Mouse (Mus musculus) brain, adult 2 months (tissue): ENCODE results near the gene Basp1.
"Not testable (repeated sequence)": the region's sequence is repeated elsewhere in the genome, so short reads cannot be mapped to it uniquely, and the experiment has no call there.

Experiments used
- DNase-seq: peaks from one replicate; pipeline ENCODE4 v3.0.0; 2011; ENCODE audit warnings: low read depth, low spot score

Gene Basp1

DNA sequence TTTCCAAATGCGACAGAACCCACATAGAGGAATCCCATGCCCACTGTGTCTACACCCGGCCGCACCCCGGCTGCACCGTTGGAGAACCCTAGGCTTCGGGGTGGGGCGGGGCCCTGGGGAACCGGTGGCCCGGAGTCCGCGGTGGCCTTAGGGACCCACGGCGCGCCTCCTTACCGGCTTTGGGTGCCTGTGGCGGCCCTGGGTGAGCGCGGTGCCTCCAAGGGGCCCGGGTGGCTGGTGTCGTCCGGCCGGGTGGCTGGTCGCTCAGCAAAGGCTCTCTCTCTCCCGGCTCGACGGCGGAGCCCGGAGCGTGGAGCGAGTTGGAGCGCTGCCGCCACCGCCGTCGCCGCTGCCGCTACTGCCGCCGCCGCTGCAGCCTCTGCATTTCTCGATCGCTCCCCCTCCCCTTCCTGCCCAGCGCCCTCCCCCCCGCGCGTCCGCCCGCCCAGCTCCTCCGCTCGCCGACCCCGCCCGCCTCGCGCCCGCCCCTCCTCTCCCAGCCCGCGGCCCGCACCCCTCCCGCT, at the start of gene Basp1:
Gene Basp1 (minus strand): TSS at position 387 of the 524 bp plus-strand sequence.
- DNase-seq = peak; percentile 76

DNA sequence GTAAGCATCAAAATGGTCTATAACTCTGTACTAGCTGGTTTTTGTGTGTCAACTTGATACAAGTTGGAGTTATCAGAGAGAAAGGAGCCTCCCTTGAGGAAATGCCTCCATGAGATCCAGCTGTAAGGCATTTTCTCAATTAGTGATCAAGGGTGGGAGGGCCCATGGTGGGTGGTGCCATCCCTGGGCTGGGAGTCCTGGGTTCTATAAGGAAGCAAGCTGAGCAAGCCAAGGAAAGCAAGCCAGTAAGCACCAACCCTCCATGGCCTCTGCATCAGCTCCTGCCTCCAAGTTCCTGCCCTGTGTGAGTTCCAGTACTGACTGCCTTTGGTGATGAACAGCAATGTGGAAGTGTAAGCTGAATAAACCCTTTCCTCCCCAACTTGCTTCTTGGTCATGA, 49.5 kb upstream of the Basp1 start:
- DNase-seq = not testable (repeated sequence)

DNA sequence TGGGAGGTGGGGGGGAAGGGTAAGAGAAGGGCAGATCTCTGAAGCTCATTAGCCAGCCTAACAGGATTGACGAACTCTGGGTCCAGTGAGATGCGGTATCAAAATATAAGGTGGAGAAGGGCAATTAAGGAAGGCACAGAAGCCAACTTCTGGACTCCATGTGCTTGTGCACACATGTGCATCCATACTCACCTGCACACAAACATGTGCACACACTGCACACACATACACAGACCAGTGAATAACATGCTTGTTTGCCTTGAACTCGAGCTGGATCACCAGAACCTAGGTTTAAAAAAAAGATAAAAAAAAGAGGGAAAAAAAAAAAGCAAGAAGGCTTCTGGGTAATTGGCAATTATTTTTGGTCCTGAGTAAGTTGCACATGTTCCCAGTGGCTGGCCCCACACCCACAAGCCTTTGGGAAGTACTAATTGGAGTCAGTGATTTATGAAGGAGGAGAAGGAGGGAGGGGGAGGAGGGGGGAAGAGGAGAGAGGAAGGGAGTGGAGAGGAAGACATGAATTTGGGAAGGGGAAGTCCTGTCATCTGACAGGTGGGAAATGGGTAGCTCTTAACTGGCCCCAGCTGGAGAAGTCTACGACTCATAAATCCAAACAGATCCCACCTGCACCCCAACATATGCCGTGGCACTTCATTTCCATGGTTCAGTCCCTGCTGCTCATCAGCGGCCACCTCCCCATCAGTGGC, 48.6 kb upstream of the Basp1 start:
- no peak for DNase-seq

DNA sequence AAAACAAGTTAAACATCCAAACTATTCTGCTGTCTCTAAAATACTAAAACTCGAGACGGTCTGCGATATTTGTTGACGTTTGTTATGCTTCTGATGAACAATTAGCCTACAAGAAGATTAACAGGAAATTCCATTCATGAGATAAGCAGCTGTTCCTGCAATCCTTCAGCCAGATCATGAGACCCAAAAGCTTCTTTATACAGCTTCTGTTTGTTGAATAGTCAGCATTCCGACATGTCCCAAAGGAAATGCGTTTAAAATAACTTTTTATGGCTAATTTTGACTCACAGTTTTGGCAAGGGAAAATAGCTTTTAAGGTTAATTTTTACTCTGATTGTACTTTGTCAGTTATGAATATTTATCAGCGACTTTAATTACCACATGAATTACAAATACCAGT, 46.3 kb upstream of the Basp1 start:
- no peak for DNase-seq

DNA sequence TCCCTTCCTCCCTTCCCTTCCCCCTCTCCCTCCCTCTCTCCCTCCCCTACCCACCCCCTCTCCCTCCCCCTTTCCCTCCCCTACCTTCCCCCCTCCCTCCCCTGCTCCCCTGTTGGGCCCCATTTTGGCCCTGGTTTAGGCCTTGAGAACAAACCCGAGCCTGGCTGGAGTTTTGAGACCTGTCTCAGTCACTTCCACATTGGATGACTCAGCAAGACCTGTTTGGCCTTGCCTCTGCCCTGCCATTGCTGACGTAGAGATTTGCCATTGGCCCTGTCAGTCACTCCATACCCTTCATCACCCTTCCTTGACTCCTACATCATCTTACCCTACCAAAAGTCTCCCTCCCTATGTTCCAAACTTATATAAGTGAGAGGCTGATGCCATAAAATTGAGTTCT, 43.9 kb upstream of the Basp1 start:
- no peak for DNase-seq

DNA sequence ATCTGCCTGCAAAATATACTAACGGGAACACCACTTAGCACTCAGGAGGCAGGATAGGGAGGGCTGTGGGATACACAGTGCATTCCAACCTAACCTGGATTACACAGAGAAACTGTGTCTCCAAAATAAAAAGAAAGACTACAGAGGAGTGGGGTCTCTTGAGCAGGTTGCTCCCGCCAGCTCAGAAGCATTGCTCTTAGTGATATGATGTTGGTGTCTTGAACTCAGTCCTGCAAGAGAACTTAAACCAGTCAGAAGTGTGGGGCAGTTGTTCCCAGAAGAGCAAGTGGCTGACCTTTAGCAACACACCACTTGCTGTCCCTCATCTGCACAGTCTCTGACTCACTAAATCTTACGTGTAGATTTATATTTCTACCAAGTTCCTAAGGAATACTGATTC, 40.0 kb upstream of the Basp1 start:
- no peak for DNase-seq

DNA sequence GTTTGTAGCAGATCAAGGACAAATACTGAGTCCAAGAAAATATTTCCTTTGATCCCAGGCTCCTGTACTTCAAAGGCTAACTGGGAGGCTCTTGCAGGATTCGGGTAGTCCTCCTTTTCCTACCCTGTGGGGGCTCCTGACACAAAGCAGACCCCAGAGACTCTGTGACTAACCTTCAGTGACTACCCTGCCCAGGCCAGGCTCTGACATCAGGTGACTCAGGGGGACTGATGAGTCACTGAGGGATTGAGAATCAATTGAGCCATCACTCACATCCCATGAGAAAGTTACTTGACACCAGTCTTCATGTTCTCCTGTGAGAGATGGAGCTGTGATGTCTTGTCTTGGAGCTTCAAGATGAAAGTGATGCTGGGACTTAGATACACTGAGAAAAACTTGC, 35.8 kb upstream of the Basp1 start:
- DNase-seq = no peak

DNA sequence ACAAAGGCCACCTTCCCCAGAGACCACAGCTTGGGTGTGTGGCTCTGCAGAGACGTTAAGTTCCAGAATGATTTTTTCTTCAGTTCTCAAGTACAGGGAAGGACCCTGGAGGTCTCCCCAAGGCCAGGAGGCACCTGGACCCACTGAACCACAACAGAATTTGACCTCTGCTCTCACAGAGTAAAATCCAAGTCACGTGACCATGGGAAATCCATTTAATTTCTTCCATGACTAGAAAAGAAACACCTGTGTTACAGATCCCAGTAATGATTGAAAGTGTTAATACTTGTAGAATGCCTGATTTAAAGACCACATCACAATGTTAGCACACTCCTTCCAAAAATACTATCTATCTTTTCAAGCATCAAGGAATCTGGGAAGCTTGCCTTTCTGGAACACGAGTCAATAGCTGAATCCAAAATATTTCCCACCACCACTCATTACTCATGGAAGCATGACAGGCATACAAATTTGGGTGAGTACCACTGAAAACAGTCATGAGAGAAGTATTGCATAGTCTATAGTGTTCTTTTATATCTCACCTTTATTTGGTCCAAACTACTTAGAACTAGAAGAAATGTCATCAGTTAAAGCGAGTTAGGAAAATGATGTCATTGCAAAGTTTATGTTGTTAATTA, 35.3 kb upstream of the Basp1 start:
- DNase-seq = no peak

DNA sequence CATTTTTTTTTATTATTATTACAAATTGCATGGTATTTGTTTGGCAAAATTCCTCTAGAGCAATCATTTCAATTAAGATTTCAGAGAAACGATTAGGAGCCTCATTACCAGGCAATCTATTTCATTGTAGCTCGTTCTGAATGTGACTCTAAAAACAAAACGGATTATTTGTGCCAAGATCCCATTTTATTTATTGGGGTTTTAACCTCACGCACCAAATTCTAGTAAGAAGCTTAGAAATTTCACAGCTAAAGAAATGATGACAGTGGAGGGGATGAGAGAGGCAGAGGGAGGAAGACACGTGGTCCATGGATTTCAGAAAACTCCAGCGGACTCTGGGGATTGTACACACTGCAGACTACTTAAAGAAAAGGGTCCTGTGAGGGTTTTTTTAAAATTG, 33.6 kb upstream of the Basp1 start:
- DNase-seq = no peak

DNA sequence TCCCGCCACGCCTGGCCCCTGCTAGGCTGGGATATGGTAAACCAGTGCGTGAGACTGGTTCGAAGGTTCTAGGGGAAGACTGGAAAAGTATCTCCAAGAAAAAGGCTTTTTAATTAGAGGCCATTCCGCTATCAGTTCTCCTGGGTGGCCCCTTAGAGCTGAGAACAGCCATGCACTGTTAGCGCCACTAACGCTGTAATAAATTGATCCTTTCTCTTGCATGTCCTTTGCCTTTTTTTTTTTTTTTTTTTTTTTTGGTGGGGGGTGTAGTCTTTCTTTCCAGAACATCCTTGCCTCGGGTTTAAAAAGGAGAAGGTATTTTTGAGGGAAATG, 32.6 kb upstream of the Basp1 start:
- no peak for DNase-seq

DNA sequence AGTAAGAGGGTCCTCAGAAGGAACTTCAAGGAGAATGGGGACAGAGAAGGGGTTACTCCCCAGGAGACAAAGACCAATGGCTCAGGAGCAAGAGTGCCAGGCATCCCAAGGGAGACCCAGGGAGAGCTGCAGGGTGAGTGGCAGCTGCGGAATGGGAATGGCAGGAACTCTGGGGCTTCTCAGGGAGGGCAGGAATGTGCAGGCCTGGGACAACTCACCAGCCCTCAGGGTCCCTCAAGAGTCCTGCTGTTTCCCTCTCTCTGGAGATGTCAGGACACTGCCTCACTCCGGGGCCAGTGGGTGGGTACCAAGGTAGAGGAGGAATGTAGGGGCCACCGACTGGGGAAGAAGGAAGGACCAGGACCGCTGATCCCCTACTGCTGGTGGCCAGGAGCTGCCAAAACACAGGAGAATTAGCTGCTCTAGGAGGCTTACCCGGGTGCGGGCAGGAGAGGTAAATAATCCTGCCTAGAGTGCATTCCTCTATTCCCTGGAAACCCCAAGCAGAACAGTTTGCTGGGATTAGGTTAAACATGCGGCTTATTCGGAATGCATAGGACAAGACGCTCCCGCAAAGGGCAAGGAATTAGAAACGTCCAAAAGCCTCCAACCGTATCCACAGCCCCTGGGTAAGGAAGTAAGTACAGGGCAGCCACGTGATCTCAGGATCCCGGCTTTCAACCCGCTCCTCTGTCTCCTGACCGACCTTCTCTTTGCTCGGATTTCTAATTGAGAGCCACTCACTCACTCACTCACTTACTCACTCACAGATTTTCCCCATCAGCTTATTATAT, 32.0 kb upstream of the Basp1 start:
- no peak for DNase-seq

DNA sequence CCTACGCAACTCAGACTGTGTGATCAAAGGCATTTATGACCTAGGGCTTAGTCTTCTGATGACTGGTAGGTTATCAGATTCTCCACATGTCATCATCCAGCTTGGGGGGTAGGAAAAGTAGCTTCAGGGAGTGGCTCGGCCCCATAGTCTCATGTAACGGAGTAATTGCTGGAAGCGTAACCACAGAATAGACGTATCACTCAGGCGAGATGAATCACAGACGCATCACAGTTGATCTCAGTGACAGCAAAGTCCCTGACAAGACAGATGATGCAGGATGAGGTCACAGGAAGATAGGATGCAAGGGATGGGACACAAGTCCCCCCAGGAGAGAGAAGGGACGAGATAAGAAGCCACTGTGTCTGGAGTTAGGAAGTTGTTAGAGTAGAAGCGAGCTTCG, 30.6 kb upstream of the Basp1 start:
- DNase-seq = no peak

DNA sequence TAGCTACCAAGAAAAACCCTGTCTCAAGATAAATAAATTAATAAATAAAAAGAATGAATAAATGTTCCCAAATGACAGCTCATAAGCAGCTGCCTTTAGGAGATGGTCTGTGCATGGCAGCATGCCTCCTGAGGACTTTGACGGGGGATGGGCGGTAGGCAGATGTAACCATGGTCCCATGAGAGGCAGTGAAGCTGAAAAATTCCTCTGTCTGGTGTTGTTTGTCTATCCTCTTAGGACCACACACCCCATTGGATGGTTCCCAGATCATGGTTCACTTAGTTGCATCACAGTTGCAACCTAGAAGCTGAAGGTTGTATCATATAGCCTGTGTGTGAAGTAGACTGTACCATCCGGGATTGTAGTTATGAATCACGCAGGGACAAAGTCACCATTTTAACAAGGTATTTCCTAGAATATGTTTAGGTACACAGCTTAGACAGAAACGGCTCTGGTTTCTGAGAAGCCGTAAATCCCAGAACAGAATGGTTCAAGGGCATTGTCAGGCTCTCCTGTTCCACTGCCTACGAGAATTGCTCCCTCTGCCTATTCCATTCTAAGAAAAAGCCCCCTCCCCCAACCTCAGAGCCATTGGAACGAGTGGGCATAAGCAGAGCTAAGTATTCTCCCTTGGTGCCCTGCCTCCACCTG, 29.7 kb upstream of the Basp1 start:
- no peak for DNase-seq

DNA sequence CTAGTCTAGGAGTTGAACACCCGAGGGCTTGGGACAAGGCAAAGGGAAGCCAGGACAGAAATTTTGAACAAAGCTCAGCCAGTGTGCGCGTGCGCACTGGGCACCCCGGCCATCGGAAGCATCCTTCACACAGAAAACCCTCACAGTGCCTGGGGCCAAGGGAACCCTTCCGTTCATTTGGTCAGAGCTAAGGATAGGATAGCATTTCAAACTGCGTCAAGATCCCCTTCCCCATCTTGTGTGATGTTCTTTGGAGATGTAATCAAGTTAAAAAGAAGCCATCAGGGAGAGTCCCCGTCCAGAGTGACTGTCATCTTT, 28.3 kb upstream of the Basp1 start:
- DNase-seq = no peak

DNA sequence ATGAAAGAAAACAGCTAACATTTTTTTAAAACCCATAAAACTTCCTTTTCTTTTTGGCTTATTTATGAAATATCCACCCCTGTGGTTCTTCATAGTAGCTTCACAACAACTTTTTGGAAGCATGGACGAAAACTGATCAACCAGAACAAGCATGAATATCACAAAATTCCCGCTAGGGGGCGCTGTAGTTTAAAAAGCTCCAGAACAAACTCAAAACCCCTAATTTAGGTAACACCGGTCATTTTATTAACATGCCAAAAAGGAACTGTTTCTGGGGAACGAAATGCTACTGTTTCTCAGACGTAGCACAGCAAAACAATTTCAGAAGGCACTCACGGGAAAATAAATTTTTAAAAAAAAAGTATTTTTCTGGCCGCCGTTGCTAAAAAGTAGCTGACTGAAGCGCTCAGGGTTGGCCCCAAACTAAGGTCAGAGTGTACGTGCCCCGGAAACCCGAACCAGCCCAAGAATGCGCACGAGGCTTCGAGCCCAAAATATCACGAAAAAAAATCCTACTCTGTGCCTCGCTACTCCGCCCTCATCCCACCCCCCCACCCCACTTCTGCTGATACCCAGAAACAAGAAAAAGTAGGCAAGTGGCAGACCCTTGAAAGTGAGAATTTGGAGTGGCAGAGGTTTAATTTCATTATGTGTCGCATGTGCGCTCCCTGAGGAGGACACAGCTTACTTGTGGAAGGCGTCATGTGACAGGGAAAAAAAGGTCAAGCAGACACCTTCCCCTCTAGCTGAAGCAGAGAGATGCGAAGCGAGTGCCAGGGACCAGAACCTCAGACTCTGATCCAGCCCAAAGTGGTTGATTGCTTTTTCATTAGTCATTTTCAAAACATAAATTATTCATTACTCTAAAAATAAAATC, 27.7 kb upstream of the Basp1 start:
- DNase-seq = peak; percentile 77

DNA sequence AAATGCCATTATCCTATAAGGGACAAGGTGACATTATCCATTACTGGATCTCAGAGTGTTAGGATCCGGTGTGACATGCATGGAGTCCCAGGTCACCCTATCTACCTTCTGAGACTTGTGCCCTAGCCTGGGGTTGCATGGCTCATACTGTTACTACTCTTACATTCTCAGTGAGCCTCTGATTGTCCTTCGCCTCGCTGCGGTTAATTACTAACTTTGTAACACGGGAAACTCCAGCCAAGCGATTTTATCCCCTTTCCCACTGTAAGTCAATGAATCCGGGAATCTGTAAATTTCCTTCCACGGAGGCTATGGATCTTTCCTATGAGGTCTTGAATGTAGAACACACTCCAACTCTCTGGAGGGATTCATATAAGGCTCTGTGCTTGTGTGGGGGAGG, 26.8 kb upstream of the Basp1 start:
- no peak for DNase-seq

DNA sequence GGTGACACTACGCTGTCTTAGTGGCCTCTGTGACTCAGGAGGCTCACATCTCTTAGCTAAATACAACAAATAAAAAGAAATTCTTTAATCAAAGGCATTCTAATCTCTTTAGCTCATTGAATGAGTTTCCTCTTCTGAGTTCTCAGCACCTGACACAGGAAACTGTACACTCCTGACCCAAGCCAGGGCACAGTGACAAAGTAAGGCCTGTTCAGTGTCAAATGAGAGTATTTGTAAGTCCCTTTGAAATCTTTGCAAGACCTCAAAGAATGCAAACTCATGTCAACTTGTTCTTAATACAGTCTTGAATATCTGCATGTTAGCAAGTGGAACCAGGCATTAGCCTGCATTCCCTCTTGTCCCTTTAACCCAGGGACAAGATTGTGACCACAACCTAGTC, 18.8 kb upstream of the Basp1 start:
- no peak for DNase-seq

DNA sequence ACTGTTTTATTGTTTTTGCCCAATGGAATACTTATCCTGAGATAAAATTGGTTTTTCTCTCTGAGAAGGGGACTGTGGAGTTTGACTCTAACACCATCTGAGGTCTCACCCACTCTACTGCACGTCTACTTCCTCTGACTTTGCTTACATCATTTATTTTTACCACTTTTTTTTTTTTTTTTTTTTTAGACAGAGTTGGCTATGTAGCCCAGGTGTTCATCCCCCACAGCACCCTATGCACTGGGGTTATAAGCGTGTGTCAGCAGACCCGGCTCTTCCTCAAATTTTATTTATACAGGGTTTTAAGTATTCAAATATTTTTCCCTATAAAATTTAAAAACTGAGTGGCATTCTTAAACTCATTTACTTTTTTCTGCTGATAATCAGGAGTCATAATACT, 16.6 kb upstream of the Basp1 start:
- DNase-seq = no peak

DNA sequence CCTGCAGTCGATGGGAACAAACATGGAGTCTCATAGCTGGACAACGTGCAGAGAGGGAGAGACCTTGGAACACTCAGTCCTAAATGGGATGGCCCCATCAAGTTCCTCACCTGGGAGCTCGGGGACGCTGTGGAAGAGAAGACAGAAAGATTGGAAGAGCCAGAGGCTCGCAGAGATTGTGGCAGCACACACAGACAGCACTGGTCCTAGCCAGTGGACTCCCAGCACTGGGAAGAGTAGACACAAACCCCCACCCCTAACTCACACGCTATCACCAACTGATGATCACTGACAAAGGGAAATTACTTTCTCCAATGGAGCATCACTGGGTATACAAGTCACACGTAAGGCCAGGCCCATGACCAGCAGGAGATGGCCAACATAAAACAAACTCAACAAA, 15.4 kb upstream of the Basp1 start:
- DNase-seq = no peak

DNA sequence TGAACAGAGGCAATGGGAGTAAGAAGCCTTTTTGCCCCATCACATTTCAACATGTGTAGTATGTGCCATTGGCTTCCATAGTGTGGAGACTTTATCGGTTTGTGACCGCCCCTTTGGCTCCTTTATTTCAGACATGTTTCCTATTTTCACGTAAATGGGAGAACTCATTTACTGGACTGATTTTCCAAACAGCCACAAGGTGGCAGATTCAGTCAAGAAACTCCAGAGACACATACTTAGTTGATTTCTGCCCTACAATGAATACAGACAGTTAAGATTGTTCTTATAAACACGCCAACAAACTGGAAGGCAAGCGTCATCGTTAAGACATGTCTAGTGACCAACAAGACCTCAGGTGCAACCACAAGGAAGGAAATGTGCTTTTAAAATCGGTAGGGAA, 15.0 kb upstream of the Basp1 start:
- peak; percentile 75 for DNase-seq

DNA sequence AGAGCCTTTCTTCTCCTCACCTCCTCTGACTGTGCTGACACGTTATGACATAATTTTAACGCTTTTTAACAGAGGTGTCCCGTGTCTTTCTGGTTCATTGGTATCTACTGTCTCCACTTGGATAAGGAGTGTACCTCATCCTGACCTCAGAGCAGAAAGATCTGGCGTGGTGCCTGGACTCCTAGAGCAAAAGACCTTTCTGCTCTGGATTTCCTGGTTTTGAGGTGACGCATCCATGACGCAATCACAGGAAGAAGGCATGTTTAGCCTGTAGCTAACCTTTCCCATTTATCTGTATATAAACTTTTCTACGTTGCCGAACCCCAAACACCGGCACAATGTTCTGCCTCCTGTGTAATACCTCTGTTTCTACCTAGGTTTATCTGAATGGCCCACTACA, 6.7 kb upstream of the Basp1 start:
- DNase-seq = no peak
